In the genomic region with DNA sequence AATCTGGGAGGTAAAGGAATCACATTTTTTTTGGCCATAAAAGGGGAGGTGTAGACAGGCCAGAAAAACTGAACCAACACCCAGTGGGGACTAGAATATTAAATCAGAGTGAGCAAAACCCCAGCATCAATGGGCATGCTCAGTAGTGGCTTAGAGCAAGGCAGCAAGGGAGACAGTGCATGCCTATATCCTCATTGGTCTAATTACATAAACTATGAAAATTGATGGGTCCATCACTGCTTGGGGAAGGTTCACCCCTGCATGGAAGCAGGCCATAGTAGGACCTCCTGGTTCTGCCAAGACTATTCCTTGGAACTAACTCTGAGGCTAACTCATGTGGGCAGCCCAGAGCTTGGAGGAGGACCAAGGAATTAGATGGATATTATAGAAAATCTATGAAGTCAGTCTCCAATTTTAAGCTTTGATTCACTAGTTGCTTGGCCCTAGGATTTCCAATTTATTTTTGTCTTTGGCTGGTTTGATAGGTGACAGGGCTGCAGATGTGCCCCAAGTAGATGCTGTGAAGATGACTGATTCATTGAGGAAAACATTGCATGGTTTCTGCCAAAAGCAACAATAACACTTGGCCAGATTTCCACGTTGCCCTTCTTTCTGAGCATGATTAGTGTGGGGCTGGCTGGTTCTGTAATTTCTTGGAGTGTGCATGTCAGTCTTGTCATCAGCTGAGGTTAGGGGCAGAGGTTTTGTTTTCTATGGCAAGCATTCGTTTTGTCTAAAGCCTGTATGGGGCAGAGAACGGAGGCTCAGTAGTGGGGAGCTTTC, we compare ENCODE assay signal across 31 mouse cellular contexts.
DNase-seq lines count a peak whose midpoint lies in the region; ATAC-seq and TF ChIP-seq lines count a peak whose summit lies in the region.
"Had no signal": no experiment of that assay in that cellular context is flagged by ENCODE, and none has a peak within 500 bp of the region (broad histone marks: within the 10 kb centered on the region; RNA-seq: fewer than 3 reads in every experiment).

No protein-coding gene starts in this region.

- ATAC-seq in embryonic facial prominence, embryonic 12.5 days (ENCODE audit: insufficient number of reproducible peaks, insufficient read depth, low FRiP score, low TSS enrichment) = 0 out of 2 replicates have a peak, but pooled peaks have one; percentile 3
- no peak for ATAC-seq in forebrain, embryonic 13.5 days
- ATAC-seq: forebrain, postnatal 0 days; hindbrain, embryonic 16.5 days; intestine, embryonic 15.5 days; Patski had no signal

- H3K4me1 ChIP-seq in embryonic facial prominence, embryonic 12.5 days = no peaks in the 10 kb centered on the region
- no peaks in the 10 kb centered on the region for H3K4me1 ChIP-seq in embryonic facial prominence, embryonic 10.5 days
- no peaks in the 10 kb centered on the region for H3K4me1 ChIP-seq in embryonic fibroblast, embryonic 13.5 days (ENCODE audit: control insufficient read depth, insufficient read depth, low read length)
- H3K4me1 ChIP-seq in forebrain, embryonic 13.5 days = no peaks in the 10 kb centered on the region
- H3K4me1 ChIP-seq: forebrain, embryonic 12.5 days; heart, embryonic 12.5 days; heart, embryonic 15.5 days; hindbrain, embryonic 10.5 days; hindbrain, embryonic 13.5 days; intestine, embryonic 15.5 days had no signal

- no peaks in the 10 kb centered on the region for H3K36me3 ChIP-seq in embryonic facial prominence, embryonic 12.5 days
- H3K36me3 ChIP-seq in embryonic facial prominence, embryonic 10.5 days (replicated peaks) = no peaks in the 10 kb centered on the region
- no peaks in the 10 kb centered on the region for H3K36me3 ChIP-seq in forebrain, embryonic 13.5 days (ENCODE audit: poor library complexity, severe bottlenecking)
- H3K36me3 ChIP-seq: forebrain, embryonic 12.5 days; heart, embryonic 12.5 days; heart, embryonic 15.5 days; hindbrain, embryonic 10.5 days; hindbrain, embryonic 13.5 days; intestine, embryonic 15.5 days had no signal

- no peak overlapping the region for H3K27ac ChIP-seq in embryonic facial prominence, embryonic 12.5 days
- no peak overlapping the region for H3K27ac ChIP-seq in embryonic facial prominence, embryonic 10.5 days (replicated peaks)
- H3K27ac ChIP-seq in embryonic fibroblast, embryonic 13.5 days (ENCODE audit: insufficient read depth, low read length) = peak overlapping the region; percentile 26; the same call in 1 of the 2 replicates
- H3K27ac ChIP-seq in forebrain, embryonic 13.5 days = no peak overlapping the region
- H3K27ac ChIP-seq: forebrain, embryonic 12.5 days; gastrocnemius, adult 2 months; heart, embryonic 15.5 days; hindbrain, embryonic 10.5 days; hindbrain, embryonic 13.5 days; intestine, embryonic 15.5 days had no signal

- H3K27me3 ChIP-seq in embryonic facial prominence, embryonic 12.5 days = no peaks in the 10 kb centered on the region
- no peaks in the 10 kb centered on the region for H3K27me3 ChIP-seq in embryonic facial prominence, embryonic 10.5 days (replicated peaks; ENCODE audit: low read depth, poor library complexity, severe bottlenecking)
- no peaks in the 10 kb centered on the region for H3K27me3 ChIP-seq in forebrain, embryonic 13.5 days
- H3K27me3 ChIP-seq: forebrain, embryonic 12.5 days; heart, embryonic 12.5 days; heart, embryonic 15.5 days; hindbrain, embryonic 13.5 days; intestine, embryonic 15.5 days; Patski had no signal

- no peak for TF ChIP-seq CTCF in brain, embryonic 14.5 days (IDR thresholded peaks at IDR 0.05; ENCODE audit: borderline replicate concordance, extremely low read depth, insufficient read depth, insufficient read length)
- no peak for TF ChIP-seq CTCF in embryonic fibroblast, embryonic 13.5 days (IDR thresholded peaks at IDR 0.05; ENCODE audit: borderline replicate concordance, insufficient read depth, low read length)

- no peak for TF ChIP-seq POLR2A in brain, embryonic 14.5 days (IDR thresholded peaks at IDR 0.05; ENCODE audit: borderline replicate concordance, extremely low read depth, insufficient read depth, insufficient read length, poor library complexity, severe bottlenecking)
- no peak for TF ChIP-seq POLR2A in embryonic fibroblast, embryonic 13.5 days (IDR thresholded peaks at IDR 0.05; ENCODE audit: low read depth, low read length)

- no peak overlapping the region for H3K4me2 ChIP-seq in embryonic facial prominence, embryonic 12.5 days (replicated peaks)
- no peak overlapping the region for H3K4me2 ChIP-seq in forebrain, embryonic 13.5 days
- H3K4me2 ChIP-seq: forebrain, embryonic 12.5 days; heart, embryonic 12.5 days; heart, embryonic 15.5 days; hindbrain, embryonic 13.5 days; intestine, embryonic 15.5 days had no signal

- no peak overlapping the region for H3K4me3 ChIP-seq in embryonic facial prominence, embryonic 12.5 days
- H3K4me3 ChIP-seq in embryonic facial prominence, embryonic 10.5 days = no peak overlapping the region
- no peak overlapping the region for H3K4me3 ChIP-seq in embryonic fibroblast, embryonic 13.5 days (ENCODE audit: insufficient read depth, low read length)
- no peak overlapping the region for H3K4me3 ChIP-seq in forebrain, embryonic 13.5 days
- H3K4me3 ChIP-seq: forebrain, embryonic 12.5 days; gastrocnemius, adult 2 months; heart, embryonic 12.5 days; heart, embryonic 15.5 days; hindbrain, embryonic 10.5 days; hindbrain, embryonic 13.5 days; intestine, embryonic 15.5 days had no signal

- H3K9ac ChIP-seq in embryonic facial prominence, embryonic 12.5 days = no peak overlapping the region
- H3K9ac ChIP-seq in forebrain, embryonic 13.5 days = no peak overlapping the region
- H3K9ac ChIP-seq: forebrain, embryonic 12.5 days; forebrain, postnatal 0 days; heart, embryonic 12.5 days; heart, embryonic 15.5 days; hindbrain, embryonic 13.5 days; intestine, embryonic 15.5 days had no signal

- DNase-seq in embryonic facial prominence, embryonic 10.5 days (ENCODE audit: low spot score) = no peak
- peak; percentile 92 for DNase-seq in NIH3T3 (ENCODE audit: low read depth)
- peak; percentile 27 for DNase-seq in brain, embryonic 14.5 days (ENCODE audit: low read depth)
- no peak for DNase-seq in cerebellum, adult 18-20 months
- no peak for DNase-seq in spleen, postnatal 4 days (ENCODE audit: low spot score in 2 of 2)
- DNase-seq: adrenal gland, adult 2 months; adrenal gland, postnatal 14 days; B cell, adult 2 months; cerebellum, adult 2 months; cerebellum, adult 9-11 months; cerebellum, postnatal 25 days; embryo, embryonic 11 days; forebrain, postnatal 0 days; gastrocnemius, adult 2 months; gastrocnemius, postnatal 14 days; heart, adult 11 months; heart, postnatal 10 days; heart, postnatal 36 days; kidney, adult 11 months; kidney, adult 8-10 months had no signal

- H3K9me3 ChIP-seq in embryonic facial prominence, embryonic 12.5 days = no peaks in the 10 kb centered on the region
- H3K9me3 ChIP-seq in embryonic facial prominence, embryonic 10.5 days = 0 out of 2 replicates have a peak, but pooled peaks cover 3% of the 10 kb centered on the region
- no peaks in the 10 kb centered on the region; the same call in 1 of the 2 replicates for H3K9me3 ChIP-seq in forebrain, embryonic 13.5 days (replicated peaks)
- H3K9me3 ChIP-seq: heart, embryonic 12.5 days; heart, embryonic 15.5 days; hindbrain, embryonic 13.5 days; intestine, embryonic 15.5 days had no signal

- 69% methylated on average over 3 of the region's 3 CpGs for WGBS in embryonic facial prominence, embryonic 12.5 days
- WGBS in embryonic facial prominence, embryonic 10.5 days = 65% methylated on average over 3 of the region's 3 CpGs
- 50% methylated on average over 3 of the region's 3 CpGs for WGBS in forebrain, embryonic 13.5 days

Comparison
In these comparisons a context has a peak if more than half of its experiments do, and no peak if none do; other contexts are left out.
1. DNase-seq: peak in NIH3T3 (single experiment) and brain, embryonic 14.5 days (single experiment); none in embryonic facial prominence, embryonic 10.5 days (single experiment), cerebellum, adult 18-20 months (0 of 2) and spleen, postnatal 4 days (0 of 2).